Mouse (Mus musculus) kidney, adult 18-20 months (tissue): ENCODE measurements at regions not wholly inside any gene's neighbourhood (a gene's known extent, or its start where the extent isn't known, plus 50 kb on each side); places are given as distances from the start of the nearest gene placed in this dataset.

ENCODE experiments used
- DNase-seq: peaks from one replicate; pipeline ENCODE4 v3.0.0; 2021

DNA sequence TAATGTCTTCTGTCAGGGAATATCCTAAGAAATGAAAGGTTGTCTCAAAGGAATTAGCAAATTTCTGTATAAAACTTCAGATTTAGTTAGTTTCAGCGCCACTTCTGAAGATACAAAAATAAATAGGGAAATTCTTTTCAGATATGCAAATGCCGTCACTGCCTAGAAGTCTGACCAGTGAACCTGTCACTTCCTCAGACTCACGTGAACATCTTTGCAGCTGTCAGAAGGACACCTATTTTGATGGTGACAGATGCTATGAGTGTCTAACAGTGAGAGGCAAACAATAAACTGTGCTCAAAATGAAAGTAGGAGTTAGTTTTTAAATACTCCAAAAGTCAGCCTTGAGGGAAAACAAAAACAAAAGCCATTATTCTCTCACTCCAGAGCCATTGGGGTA is 57.5 kb upstream of the Igf1r start:
- DNase-seq, result no peak

DNA sequence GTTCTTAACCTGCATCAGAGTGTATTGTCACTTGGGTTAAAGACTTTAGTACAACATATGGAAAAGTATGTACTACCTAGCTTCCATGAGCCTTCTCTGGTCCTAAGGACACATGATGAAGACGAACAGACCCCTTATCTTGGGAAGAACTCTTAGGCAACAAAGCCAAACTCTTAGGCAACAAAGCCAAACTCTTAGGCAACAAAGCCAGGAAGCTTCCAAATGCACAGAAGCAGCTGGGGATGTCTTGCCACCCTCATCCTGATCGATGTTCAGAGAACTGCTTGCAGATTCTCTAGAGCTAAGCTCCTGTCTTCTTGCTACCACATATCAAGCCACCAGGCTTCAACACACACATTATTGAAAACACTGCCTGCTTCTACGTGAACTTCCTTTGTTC is 59.7 kb upstream of the Igf1r start:
- no peak for DNase-seq

DNA sequence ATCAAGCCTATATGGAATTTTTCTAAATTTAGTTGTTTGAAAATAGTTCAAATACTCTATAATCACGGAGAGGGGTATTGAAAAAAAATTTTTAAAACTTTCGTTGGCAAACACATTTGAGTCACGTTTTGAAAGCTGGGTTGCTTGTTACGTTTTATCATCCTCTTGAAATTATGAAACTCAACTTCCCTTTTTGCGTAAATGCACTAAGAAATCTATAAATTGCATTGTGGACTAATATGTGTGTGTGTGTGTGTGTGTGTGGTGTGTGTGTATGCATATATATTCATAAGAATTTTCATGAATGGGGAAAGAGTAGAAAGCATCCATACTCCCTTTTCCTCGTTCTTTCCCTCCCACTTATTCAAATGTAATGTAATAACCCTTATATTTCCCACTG is 69.6 kb upstream of the Igf1r start:
- DNase-seq, result no peak

DNA sequence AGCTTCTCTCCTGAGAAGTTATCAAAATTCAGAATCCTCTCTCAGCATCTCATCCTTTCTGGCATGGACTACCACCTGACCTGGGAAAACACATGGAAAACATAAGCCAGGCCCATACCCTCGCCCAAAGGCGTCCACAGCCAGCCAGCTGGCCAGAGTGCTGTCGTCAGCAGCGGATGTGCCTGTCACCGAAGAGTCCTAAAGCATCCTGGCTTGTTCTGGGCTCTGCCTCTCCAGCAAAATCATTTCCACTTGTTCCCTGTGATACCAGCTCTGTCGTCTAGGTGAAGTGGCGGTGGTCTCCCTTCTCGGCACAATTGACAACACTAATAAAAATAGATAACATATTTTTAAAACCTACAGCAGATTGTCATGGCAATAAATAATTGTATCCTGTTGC is 70.0 kb upstream of the Igf1r start:
- DNase-seq, result no peak

DNA sequence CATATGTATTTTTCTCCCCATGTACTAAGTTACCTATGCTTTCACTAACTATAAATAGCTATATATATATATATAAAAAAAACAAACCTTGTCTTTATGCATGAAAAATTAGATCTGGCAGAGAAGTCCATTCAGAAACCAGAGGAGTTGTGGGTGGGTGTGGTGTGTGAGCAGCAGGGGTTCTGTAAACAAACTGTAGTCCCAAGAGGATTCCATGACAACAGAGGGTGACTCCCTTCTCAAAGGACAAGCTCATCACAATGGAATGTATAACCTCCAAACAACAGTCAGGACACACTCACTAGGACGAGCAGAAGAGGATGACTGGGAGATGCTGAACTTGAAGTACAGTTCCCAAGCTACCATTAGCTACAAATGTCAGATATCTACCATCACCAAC is 74.4 kb upstream of the Igf1r start:
- no peak for DNase-seq

DNA sequence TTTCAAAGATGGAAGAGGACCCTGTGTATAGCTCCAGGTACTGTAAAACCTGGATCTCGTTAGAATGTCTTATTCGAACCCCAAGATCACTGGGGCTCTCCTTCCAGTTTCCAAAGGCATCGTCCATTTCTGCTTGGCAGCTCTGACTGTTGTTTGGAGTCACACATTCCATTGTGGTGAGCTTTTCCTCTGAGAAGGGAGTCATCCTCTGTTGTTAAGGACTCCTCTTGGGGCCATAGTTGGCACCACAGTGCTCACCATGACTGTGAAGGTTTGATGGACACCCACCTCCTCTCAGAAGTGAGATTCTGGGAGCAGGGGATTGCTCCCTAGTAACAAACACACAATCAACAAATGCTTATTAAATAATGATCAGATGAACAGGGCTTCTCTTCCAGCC is 75.0 kb upstream of the Igf1r start:
- no peak for DNase-seq

DNA sequence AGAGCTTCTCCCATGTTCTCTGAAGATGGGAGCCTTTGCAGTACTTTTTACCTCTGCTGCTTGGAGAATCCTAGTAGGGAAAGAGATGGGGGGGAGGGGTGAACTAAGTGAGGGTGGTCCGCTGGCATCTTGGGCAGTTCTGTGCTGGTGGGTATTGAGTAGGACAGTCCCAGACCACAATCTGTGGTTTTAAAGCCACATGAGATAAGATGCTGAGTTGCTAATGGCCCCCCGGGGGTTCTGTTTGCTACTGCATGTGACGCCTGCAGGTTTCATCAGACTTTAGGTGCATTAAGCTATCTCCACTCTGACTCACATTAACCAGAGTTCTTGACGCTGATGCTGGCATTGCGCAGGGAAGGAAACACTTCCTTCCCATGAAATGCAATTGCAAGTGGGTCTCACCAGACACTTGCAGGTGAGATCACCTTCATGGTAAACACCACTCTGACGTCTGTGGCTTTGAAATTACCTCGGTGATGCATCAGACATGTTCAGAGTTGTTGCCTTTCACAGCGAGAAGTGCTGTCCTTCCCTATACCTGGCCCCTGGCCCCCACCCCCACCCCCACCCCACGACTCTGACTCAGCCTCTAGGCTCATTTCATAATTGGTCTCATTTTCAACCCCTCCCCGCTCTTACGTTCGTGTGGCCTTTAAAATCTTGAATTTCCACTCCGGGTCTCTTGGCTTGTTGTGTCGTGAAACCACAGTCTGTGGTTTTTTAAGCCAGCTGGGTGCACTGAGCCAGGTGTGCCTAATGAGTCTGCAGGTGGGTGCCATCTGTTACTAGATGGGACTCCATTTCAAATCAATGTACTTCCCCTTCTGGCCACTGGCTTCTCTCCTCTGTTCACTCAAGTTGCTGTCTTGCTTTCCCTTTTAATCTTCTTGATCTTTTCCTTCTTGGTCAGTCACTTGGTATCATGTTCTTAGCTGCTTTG is 94.8 kb upstream of the Synm start:
- DNase-seq, result no peak

DNA sequence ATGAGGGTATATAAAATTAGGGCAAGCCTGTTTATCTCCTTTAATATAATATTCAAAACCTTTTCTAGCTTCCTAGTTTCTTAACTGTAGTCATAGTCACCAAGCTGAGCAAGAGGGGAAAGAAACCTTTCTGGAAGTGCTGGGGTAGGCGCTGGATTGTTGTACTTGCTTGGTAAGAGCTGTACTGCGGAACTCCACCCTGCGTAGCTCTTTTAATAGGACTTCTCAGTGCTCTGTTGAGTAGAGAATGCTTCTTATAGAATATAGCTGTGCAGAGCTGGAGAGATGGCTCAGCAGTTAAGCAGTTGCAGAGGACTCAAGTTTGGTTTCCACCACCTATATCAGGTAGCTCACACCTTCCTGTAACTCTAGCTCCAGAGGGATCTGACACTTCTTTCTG is 93.3 kb upstream of the Synm start:
- no peak for DNase-seq

DNA sequence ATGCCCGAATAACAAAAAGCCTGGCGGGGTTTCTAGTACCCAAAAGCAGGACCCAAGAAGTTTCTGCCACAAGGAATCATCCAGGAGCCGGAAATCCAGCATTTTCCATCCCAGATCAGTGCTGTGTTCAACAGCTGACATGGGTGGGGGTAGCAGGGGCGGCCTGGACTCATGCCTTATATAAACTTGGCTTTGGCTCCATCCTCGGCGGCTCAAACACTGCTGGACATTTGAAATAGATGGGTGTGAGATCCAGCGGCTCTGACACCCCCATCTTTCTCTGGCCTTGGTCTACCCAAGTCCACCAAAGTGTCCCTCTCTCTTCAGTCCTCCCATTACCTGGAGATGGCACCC is 89.9 kb upstream of the Synm start:
- no peak for DNase-seq

DNA sequence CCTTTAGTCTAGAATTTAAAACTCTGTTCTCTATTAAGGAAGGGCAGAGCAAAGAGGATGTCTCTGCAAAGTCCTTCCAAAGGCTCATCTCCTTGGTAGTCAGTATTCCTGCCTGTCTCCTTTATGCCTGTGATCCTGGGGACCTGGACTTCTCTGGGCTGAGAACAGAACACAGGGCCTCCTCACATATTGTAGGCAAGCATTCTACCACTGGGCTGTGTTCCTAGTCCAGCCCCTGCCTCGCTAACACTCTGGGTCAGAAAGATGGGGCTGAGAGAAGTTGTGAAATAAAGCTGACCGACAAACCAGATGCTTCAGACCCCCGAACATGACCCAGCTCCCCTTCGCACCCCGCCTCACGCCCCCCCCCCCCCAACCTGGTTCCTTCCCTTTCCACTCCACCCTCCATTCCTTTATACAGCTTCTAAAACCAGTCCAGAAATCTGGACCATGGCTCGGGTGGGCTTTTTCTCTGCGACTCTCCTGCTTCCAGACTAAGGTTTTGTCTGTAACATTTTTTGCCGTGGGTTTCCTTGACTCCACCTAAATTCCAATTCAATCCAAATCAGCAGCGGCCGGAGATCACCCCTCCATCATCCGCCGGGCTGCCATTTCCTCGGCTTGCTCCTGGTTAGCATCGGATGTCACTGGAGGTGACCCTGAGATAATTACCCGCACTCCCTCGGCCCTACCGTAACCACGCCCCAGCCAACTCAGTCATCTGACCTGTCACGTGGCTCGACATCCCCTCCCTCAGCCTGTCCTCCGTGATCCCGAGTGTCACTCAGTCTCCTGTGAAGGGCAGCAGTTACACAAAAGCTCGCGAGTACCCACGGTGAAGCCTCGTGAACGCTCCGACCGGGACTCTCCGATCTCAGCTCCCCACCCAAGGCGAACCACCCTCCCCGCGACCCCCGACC is 89.3 kb upstream of the Synm start:
- DNase-seq, result peak; percentile 59

DNA sequence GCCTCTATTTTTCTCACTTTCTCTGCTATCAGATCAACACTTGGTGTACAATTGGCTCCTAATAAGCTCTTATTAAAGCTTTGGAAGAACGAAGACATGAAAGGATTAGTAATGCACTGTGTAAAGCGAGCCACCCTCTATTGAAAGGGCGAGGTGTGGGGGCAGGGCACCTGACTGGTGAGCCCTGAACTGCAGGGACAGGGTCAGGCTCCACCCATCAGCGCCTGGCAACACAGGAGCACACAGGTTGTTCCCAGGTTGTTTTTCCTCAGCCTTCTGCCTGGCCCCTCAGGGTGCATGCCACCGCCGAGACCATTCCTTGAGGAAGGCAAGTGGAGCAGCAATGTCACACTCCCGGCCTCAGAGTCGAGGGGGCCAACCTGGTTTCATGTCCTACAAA is 87.3 kb upstream of the Synm start:
- peak; percentile 45 for DNase-seq

DNA sequence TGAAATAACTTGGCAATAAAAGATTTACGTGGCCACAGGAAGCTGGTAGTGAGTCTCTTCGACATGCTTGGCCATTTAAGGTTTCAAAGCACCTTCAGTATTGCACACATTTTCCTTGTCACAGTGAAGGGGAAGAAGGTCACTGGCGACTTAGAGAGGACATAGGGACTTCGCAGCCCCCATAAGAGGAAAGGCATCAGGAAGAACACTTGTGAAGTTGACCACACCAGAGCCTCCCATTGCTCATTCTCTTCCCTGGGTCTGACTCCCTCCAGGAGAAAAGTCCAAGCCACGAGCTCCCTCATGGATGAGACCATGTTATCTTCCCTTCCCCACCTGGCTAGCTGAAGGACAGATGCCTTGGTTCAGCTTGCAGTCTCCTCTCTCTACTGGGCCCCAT is 77.4 kb upstream of the Synm start:
- no peak for DNase-seq

DNA sequence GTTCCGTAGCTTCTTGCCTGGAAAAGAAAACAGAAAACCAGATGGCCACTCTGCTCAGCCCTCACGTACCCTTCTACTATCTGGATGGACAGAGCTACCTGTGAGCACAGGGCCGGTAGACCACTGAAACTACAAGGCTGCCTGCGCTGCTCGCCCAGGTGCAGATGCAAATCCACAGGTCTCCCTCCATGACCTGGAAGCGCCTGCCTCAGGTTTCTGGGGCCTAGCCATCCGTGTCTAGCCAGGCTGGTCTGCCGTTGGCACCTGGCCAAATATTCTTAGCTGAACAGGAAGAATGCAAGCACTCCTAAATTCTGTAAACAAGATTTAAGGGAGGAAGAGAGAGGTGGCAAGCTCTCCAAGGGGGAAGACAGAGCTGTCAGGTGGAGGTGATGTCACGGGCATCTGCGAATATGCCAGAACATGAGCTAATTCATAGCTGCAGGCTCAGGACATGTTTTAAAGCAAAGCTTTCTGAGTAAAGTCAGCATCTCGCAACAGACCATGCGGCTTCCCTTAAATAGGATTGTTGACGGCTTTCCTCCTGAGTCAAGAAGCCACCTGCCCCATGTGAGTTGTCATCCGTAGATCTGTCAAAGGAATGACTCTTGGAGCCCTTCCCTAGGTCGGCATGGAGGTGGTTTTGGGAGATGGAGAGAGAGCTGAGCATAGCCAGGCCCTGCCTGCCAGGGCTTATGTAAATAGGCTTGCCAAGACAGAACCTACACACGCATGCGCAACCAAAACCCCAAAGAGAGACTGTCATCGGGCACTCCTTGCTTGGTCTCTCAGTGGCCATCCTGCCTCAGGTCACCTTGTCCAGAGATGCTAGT is 76.8 kb upstream of the Synm start:
- peak; percentile 54 for DNase-seq

DNA sequence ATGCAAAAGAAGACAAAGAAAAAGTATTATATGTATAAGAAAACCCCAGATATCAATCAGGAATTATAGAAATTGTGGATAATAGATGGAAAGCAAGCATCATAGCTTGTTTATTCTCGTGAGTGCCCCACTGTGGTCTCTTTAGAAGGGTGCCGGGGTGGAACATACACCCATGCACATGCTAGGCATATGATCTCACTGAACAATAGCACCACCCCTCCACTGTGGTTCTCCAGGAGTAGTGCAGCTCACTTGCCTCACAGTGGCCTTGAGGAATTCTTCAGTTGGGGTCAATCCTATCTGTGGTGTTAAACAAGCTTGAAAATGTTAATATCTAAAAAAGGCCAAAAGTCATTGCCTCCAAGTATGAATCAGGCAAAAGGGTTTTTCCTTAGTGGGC is 72.2 kb upstream of the Synm start:
- DNase-seq, result no peak

DNA sequence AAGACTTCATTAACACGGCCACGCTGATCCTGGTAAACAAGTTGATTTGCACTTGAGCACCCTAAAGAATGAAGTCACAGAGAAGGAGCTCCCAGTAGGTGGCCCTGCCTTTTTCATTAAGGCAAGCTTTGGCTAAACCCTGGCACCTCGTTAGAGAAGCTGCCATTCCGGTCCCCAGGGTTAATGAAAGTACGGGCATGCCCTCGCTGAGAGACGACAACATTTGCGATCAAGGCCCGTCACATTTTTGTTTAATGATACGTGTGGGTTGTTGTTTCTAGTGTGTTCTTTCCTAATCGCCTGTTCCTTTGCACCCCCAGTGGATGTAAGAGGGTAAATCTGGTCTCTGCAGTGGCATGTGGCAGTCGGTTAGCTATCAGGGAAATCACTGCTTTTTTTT is 67.8 kb upstream of the Synm start:
- no peak for DNase-seq

DNA sequence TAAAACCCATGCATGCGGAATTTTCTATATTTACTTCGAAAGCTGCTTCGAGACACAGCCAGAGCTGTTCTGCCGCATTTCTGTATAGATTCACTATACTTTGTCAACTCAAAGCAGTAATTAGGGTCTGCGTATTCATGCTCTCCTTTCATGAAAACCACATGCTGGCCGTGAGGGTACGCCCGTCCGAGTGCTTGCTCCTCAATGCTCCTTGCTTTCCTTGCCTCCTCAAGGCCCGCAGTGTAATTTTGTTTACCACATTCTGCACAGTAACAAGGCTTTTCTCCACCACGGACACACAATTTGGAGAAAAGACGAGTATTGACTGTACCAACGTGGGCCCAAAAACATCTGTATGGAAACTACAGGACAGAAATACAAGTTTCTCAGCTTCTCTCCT is 67.4 kb upstream of the Synm start:
- DNase-seq, result no peak

DNA sequence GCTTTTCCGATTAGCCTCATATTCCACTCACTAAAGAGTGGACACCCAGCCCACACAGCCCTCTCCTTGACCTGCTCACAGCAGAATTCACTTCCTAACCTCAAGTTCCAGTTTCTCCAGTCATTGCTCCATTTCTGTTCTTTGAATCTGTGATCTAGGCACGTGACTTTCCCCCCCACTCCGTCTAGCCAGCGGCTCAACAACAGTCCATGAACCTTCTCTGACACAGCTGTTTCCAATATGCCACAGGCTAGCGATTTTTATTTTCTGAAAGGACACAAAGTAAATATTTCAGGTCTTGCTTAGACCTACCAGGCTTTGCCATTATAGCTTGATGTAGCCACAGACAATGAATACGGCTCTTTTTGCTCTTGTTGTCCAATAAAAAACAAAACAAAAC is 66.8 kb upstream of the Synm start:
- DNase-seq, result no peak

DNA sequence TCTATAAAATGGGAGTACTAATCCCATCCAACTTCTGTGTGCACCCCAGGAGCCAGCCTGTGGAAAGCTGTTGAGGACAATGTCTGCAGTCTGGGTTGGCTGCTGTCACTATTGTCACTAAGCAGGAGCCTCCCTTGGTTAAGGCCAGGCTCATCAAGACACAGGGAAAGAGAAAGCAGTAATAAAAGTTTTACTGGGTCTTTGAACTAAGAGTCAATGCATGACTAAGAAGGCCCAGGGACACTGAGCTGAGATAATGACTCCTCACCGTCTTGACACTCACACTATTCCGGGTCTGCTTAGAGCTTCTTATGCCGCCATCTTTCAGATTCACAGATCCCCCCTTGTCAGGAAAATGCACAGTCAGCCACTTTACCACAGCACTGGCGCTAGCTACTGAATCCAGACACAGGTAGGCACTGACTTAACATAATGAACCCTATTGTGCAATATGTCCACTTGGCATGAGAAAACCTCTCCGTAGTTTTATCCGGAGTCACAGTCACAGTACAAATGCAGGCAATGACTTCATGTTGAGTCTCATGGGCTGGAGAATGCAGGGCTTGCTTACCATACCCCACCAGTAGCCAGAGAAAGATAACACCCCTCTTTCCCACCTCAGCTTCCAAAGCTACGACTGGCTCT is 66.2 kb upstream of the Synm start:
- DNase-seq, result no peak

DNA sequence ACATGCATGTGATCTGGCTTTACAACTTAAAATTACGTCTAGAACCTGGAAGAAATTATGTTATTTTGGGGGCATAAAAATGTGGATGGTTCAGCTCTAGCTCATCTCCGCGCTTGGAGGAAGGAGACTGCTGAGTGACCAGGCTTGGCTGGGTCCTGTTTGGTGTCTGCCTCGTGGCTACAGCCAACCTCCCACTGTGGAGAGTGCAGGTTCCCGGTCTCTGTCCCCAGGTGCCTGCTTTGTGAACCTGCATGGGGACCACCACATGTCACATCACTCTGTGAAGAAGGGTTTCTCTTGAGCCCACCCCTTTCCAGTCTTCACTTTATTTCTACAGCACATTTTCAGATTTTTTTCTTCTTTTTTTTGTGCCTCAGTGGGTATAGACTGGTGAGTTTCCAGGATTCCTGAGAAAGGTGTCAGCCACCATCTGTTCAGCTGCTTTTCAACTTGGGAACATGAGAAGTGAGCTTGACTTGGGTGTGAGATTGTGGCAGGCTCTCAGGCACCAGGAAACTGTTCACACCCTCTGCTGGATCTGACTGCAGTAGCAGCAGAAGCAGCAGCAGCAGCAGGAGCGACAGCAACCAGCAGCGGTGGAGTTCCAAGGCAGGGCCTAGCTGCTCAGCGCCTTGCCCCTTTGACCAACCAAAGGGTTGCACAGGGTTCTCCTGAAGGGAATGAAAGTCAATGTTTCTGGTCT is 64.6 kb upstream of the Synm start:
- no peak for DNase-seq

DNA sequence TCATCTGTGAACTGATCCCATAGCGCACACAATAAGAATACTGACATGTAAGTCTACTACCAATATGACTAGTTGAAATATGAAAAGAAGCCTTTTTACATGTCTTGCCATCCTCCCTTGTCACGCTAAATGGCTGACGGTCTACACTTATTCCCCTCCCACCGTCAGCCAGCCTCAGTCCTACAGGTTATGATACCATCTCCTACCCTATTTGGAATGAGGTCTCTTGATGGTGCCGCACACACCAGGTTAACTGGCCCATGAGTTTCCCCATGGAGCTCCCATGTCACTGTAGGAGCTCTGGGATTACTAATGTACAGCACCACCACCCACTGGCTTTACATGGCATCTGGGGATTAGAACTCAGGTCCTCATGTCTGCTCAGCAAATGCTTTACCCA is 60.0 kb upstream of the Synm start:
- DNase-seq, result no peak

DNA sequence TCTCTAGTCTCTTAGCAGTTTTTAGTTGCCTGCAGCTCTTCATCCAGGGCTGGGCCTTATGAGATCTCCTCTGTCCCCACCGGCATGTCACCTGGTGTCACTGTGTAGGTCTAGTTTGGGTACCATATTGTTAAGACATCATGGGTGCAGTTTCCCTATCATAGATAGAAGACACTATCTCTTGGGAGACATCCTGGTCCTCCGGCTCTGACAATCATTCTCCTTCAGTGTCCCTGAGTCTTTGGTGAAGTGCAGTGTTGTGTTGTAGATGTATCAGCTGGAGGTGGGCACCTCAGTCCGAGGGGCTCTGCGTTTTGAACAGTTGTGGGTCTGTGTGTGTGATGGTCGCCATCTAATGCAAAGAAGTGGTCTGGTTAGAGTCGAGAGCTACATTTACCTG is 58.0 kb upstream of the Synm start:
- no peak for DNase-seq

DNA sequence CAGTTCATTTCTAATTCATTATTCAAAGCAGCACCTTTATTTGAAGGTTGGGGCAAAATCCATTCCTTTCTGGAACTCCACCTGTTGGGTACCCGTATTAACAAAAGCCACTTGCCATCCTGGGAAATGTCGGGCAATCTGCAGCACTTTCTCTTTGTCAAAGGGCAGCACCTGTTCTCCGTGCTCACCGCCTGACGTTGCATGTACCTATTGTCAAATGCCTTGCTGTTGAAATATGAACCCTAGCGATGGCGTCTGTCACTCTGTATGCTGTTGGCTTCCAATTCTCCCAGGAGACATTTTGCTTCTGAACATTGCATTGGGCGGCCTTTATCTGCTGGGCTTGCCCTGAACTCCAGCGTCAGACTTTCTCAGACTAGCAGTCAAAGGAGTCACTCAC is 55.3 kb upstream of the Synm start:
- no peak for DNase-seq
